Mouse (Mus musculus): ENCODE measurements around the gene Gtf2f2. TPM values are rescaled to one million over a fixed set of nuclear protein-coding genes. Genes with fewer than 3 reads are reported as not detected.

Gtf2f2 gene
- polyA plus RNA-seq, 1 experiment from 2014 or later = 36.7 TPM

GRCm38 (mm10) chr14:76009185-76009584, 1.5 kb downstream of the Gtf2f2 start:
- Histone ChIP-seq H3K36me3 (ENCODE audit: control insufficient read depth, insufficient read depth, low read length) (no peaks in the 10 kb centered on the region), H3K4me2 (peak overlapping the region; percentile 76), H3K4me3 (ENCODE audit: low read depth, low read length) (peak overlapping the region; percentile 90; the same call in 1 of the 2 replicates), H3K27me3 (ENCODE audit: control insufficient read depth, insufficient read depth, low read length) (no peaks in the 10 kb centered on the region), H3K9ac (ENCODE audit: low read depth, low read length) (peak overlapping the region; percentile 88; the same call in 1 of the 2 replicates), H3K27ac (ENCODE audit: low read depth, low read length) (no peak overlapping the region), H3K4me1 (ENCODE audit: control insufficient read depth, insufficient read depth, low read length) (peaks cover 5% of the 10 kb centered on the region; the same call in 1 of the 2 replicates), H3K9me3 (replicated peaks; ENCODE audit: control insufficient read depth, low read length) (no peaks in the 10 kb centered on the region)
- ATAC-seq (replicated peaks; ENCODE audit: insufficient number of reproducible peaks, low FRiP score, low TSS enrichment) = no peak
- WGBS (ENCODE audit: insufficient replicate concordance) = 79% methylated on average over 5 of the region's 5 CpGs

- H3K9me3 ChIP-seq (replicated peaks; ENCODE audit: control insufficient read depth, low read length) = no peaks in the 10 kb centered on the region
- H3K36me3 ChIP-seq (ENCODE audit: control insufficient read depth, insufficient read depth, low read length) = no peaks in the 10 kb centered on the region
- H3K27ac ChIP-seq (ENCODE audit: low read depth, low read length) = no peak overlapping the region
- no peak overlapping the region for H3K9ac ChIP-seq (ENCODE audit: low read depth, low read length)
- H3K4me1 ChIP-seq (ENCODE audit: control insufficient read depth, insufficient read depth, low read length) = peaks cover 5% of the 10 kb centered on the region; the same call in 1 of the 2 replicates
- H3K27me3 ChIP-seq (ENCODE audit: control insufficient read depth, insufficient read depth, low read length) = no peaks in the 10 kb centered on the region
- ATAC-seq (replicated peaks; ENCODE audit: insufficient number of reproducible peaks, low FRiP score, low TSS enrichment) = no peak
- no peak overlapping the region for H3K4me3 ChIP-seq (ENCODE audit: low read depth, low read length)
- no peak overlapping the region for H3K4me2 ChIP-seq
- WGBS (ENCODE audit: insufficient replicate concordance) = 79% methylated on average over 1 of the region's 1 CpGs
Observed at GRCm38 (mm10) chr14:76008174-76008573, 2.5 kb downstream of the Gtf2f2 start.

GRCm38 (mm10) chr14:76005011-76005410, 5.7 kb downstream of the Gtf2f2 start:
- no peak overlapping the region for H3K27ac ChIP-seq (ENCODE audit: low read depth, low read length)
- H3K4me3 ChIP-seq (ENCODE audit: low read depth, low read length) = no peak overlapping the region
- peaks cover 5% of the 10 kb centered on the region; the same call in 1 of the 2 replicates for H3K4me1 ChIP-seq (ENCODE audit: control insufficient read depth, insufficient read depth, low read length)
- H3K27me3 ChIP-seq (ENCODE audit: control insufficient read depth, insufficient read depth, low read length) = no peaks in the 10 kb centered on the region
- H3K9ac ChIP-seq (ENCODE audit: low read depth, low read length) = no peak overlapping the region
- H3K36me3 ChIP-seq (ENCODE audit: control insufficient read depth, insufficient read depth, low read length) = no peaks in the 10 kb centered on the region
- no peak for ATAC-seq (replicated peaks; ENCODE audit: insufficient number of reproducible peaks, low FRiP score, low TSS enrichment)
- no peak overlapping the region for H3K4me2 ChIP-seq
- no peaks in the 10 kb centered on the region for H3K9me3 ChIP-seq (replicated peaks; ENCODE audit: control insufficient read depth, low read length)
- 91% methylated on average over 4 of the region's 4 CpGs for WGBS (ENCODE audit: insufficient replicate concordance)

GRCm38 (mm10) chr14:76001781-76002180, 8.9 kb downstream of the Gtf2f2 start:
- Histone ChIP-seq H3K9me3 (replicated peaks; ENCODE audit: control insufficient read depth, low read length) (no peaks in the 10 kb centered on the region), H3K36me3 (ENCODE audit: control insufficient read depth, insufficient read depth, low read length) (no peaks in the 10 kb centered on the region), H3K9ac (ENCODE audit: low read depth, low read length) (no peak overlapping the region), H3K27me3 (ENCODE audit: control insufficient read depth, insufficient read depth, low read length) (no peaks in the 10 kb centered on the region), H3K4me1 (ENCODE audit: control insufficient read depth, insufficient read depth, low read length) (no peaks in the 10 kb centered on the region), H3K4me3 (ENCODE audit: low read depth, low read length) (no peak overlapping the region), H3K27ac (ENCODE audit: low read depth, low read length) (no peak overlapping the region), H3K4me2 (no peak overlapping the region)
- ATAC-seq (replicated peaks; ENCODE audit: insufficient number of reproducible peaks, low FRiP score, low TSS enrichment) = no peak
- 75% methylated on average over 4 of the region's 4 CpGs for WGBS (ENCODE audit: insufficient replicate concordance)

GRCm38 (mm10) chr14:75998082-75998481, 12.6 kb downstream of the Gtf2f2 start:
- no peak overlapping the region for H3K4me3 ChIP-seq (ENCODE audit: low read depth, low read length)
- no peaks in the 10 kb centered on the region for H3K36me3 ChIP-seq (ENCODE audit: control insufficient read depth, insufficient read depth, low read length)
- no peaks in the 10 kb centered on the region for H3K4me1 ChIP-seq (ENCODE audit: control insufficient read depth, insufficient read depth, low read length)
- H3K9me3 ChIP-seq (replicated peaks; ENCODE audit: control insufficient read depth, low read length) = no peaks in the 10 kb centered on the region
- H3K27ac ChIP-seq (ENCODE audit: low read depth, low read length) = no peak overlapping the region
- no peak for ATAC-seq (replicated peaks; ENCODE audit: insufficient number of reproducible peaks, low FRiP score, low TSS enrichment)
- H3K4me2 ChIP-seq = no peak overlapping the region
- H3K27me3 ChIP-seq (ENCODE audit: control insufficient read depth, insufficient read depth, low read length) = no peaks in the 10 kb centered on the region
- WGBS (ENCODE audit: insufficient replicate concordance) = 35% methylated on average over 1 of the region's 1 CpGs
- no peak overlapping the region for H3K9ac ChIP-seq (ENCODE audit: low read depth, low read length)

- no peak for ATAC-seq (replicated peaks; ENCODE audit: insufficient number of reproducible peaks, low FRiP score, low TSS enrichment)
- Histone ChIP-seq H3K4me2 (no peak overlapping the region), H3K27me3 (ENCODE audit: control insufficient read depth, insufficient read depth, low read length) (no peaks in the 10 kb centered on the region), H3K4me1 (ENCODE audit: control insufficient read depth, insufficient read depth, low read length) (no peaks in the 10 kb centered on the region), H3K27ac (ENCODE audit: low read depth, low read length) (no peak overlapping the region), H3K36me3 (ENCODE audit: control insufficient read depth, insufficient read depth, low read length) (no peaks in the 10 kb centered on the region), H3K9ac (ENCODE audit: low read depth, low read length) (no peak overlapping the region), H3K4me3 (ENCODE audit: low read depth, low read length) (no peak overlapping the region), H3K9me3 (replicated peaks; ENCODE audit: control insufficient read depth, low read length) (no peaks in the 10 kb centered on the region)
- 92% methylated on average over 4 of the region's 4 CpGs for WGBS (ENCODE audit: insufficient replicate concordance)
Observed at GRCm38 (mm10) chr14:75992371-75992770, 18.3 kb downstream of the Gtf2f2 start.

- H3K9me3 ChIP-seq (replicated peaks; ENCODE audit: control insufficient read depth, low read length) = no peaks in the 10 kb centered on the region
Observed at GRCm38 (mm10) chr14:75990936-75991335, 19.7 kb downstream of the Gtf2f2 start.

GRCm38 (mm10) chr14:75989168-75989567, 21.5 kb downstream of the Gtf2f2 start:
- H3K27ac ChIP-seq (ENCODE audit: low read depth, low read length) = no peak overlapping the region
- no peak overlapping the region for H3K4me2 ChIP-seq
- no peaks in the 10 kb centered on the region for H3K36me3 ChIP-seq (ENCODE audit: control insufficient read depth, insufficient read depth, low read length)
- no peaks in the 10 kb centered on the region for H3K9me3 ChIP-seq (replicated peaks; ENCODE audit: control insufficient read depth, low read length)
- H3K4me1 ChIP-seq (ENCODE audit: control insufficient read depth, insufficient read depth, low read length) = no peaks in the 10 kb centered on the region; the same call in 1 of the 2 replicates
- 86% methylated on average over 1 of the region's 1 CpGs for WGBS (ENCODE audit: insufficient replicate concordance)
- H3K4me3 ChIP-seq (ENCODE audit: low read depth, low read length) = no peak overlapping the region
- no peak for ATAC-seq (replicated peaks; ENCODE audit: insufficient number of reproducible peaks, low FRiP score, low TSS enrichment)
- no peaks in the 10 kb centered on the region for H3K27me3 ChIP-seq (ENCODE audit: control insufficient read depth, insufficient read depth, low read length)
- no peak overlapping the region for H3K9ac ChIP-seq (ENCODE audit: low read depth, low read length)

More at GRCm38 (mm10) chr14:75990936-75991335, 19.7 kb downstream of the Gtf2f2 start:
- H3K4me3 ChIP-seq (ENCODE audit: low read depth, low read length) = no peak overlapping the region
- no peaks in the 10 kb centered on the region for H3K27me3 ChIP-seq (ENCODE audit: control insufficient read depth, insufficient read depth, low read length)
- H3K4me1 ChIP-seq (ENCODE audit: control insufficient read depth, insufficient read depth, low read length) = no peaks in the 10 kb centered on the region
- H3K9ac ChIP-seq (ENCODE audit: low read depth, low read length) = no peak overlapping the region
- WGBS (ENCODE audit: insufficient replicate concordance) = 90% methylated on average over 6 of the region's 6 CpGs
- H3K36me3 ChIP-seq (ENCODE audit: control insufficient read depth, insufficient read depth, low read length) = no peaks in the 10 kb centered on the region
- no peak overlapping the region for H3K27ac ChIP-seq (ENCODE audit: low read depth, low read length)
- ATAC-seq (replicated peaks; ENCODE audit: insufficient number of reproducible peaks, low FRiP score, low TSS enrichment) = no peak
- no peak overlapping the region for H3K4me2 ChIP-seq

GRCm38 (mm10) chr14:75986878-75987483, 23.7 kb downstream of the Gtf2f2 start:
- Histone ChIP-seq H3K4me3 (ENCODE audit: low read depth, low read length) (no peak overlapping the region), H3K27ac (ENCODE audit: low read depth, low read length) (no peak overlapping the region), H3K9ac (ENCODE audit: low read depth, low read length) (no peak overlapping the region), H3K36me3 (ENCODE audit: control insufficient read depth, insufficient read depth, low read length) (no peaks in the 10 kb centered on the region), H3K4me2 (no peak overlapping the region), H3K4me1 (ENCODE audit: control insufficient read depth, insufficient read depth, low read length) (no peaks in the 10 kb centered on the region; the same call in 1 of the 2 replicates), H3K27me3 (ENCODE audit: control insufficient read depth, insufficient read depth, low read length) (no peaks in the 10 kb centered on the region), H3K9me3 (replicated peaks; ENCODE audit: control insufficient read depth, low read length) (no peaks in the 10 kb centered on the region)
- ATAC-seq (replicated peaks; ENCODE audit: insufficient number of reproducible peaks, low FRiP score, low TSS enrichment) = no peak
- 90% methylated on average over 7 of the region's 7 CpGs for WGBS (ENCODE audit: insufficient replicate concordance)

Data from heart, embryonic 11.5 days (tissue).